Mouse (Mus musculus) right cerebral cortex, postnatal 10 days (tissue): ENCODE data around the gene Olfr598.
"Not testable (repeated sequence)": the region's sequence is repeated elsewhere in the genome, so short reads cannot be mapped to it uniquely, and the experiment has no call there.

Experiments
- DNase-seq, 2 experiments: peaks; one replicate each; pipeline ENCODE4 v3.0.0; 2021; ENCODE audit warnings: low spot score in 2 of 2

The Olfr598 gene

DNA sequence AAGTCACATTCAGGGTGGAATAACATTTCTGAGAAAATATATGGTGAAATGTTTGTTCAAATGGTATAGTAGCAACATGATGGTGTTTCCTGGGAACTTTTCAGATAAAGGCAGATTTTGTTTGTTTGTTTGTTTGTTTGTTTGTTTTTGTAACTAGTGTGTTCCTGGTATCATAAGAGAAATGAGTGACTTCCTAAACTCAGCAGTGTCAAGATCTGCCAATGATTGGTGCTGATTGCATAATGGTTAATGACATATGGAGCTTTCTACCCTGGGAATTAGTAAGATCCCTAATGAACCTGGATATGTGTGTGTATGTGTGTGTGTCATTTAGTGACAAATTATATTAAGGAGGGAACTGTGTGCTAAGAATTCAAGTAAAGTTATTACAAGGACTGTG lies at the start of gene Olfr598:
TSS of gene Olfr598 (plus strand) at position 301 of the 400 bp plus-strand sequence.
- no peak for DNase-seq

DNA sequence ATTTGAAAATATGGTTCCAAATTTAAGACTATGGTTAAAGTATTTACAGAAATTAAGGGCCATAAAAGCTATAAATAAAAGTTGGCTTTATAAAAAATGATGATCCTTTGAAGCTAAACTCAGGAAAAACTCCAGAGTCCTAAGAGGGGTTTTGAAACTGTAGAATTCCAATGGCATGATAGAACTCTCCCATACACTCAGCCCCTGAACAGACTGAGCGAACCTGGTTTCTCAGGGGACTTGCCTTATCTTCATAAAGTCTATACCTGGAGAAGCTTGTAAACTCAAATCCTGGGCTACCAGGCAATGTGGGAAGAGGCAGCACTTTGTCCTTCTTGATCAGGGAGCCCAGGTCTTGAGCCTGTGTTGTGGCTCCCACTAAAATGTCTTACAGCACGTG lies 18.0 kb upstream of the Olfr598 start, which contains the start of gene Olfr596:
TSS of gene Olfr596 (plus strand) at position 301 of the 400 bp plus-strand sequence.
- DNase-seq = not testable (repeated sequence)

DNA sequence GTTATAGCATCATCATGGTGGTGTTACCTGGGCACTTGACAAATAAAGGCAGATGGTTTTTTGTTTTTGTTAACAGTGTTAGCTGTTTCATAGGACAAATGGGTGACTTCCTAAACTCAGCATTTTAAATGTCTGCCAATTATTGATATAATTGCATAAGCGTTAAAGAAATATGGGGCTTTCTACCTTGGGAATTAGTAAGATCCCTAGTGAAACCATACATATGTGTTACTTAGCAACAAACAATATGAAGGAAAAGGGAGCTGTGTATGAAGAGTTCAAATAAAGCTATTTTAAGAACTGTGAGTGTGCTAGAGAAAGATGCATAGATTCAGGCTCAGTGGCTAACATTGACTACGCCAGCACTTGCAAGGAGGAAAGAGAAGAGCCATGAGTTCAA lies 7.4 kb upstream of the Olfr598 start, which contains the start of gene Olfr597:
TSS of gene Olfr597 (plus strand) at position 301 of the 400 bp plus-strand sequence.
- DNase-seq = not testable (repeated sequence)

DNA sequence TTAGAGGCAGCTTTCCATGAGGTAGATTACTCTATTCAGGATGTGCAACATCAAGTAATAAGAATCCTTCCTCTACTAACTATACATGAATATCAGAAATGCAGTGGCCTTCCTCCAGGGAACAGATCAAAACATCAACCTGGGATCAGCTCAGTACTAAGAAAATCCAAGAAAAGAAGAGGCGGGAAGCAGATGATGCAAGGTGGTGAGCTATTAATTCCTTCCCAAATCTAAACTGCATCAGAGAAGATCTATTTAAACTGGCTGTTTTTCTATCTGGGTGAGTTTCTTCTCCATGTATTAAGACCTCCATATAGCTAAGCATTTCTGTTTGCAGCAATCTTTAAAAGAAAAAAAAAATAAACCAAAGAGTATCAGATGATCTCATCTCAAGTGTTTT lies 12.2 kb downstream of the Olfr598 start, which contains the start of gene Olfr599:
TSS of gene Olfr599 (plus strand) at position 301 of the 400 bp plus-strand sequence.
- no peak for DNase-seq

DNA sequence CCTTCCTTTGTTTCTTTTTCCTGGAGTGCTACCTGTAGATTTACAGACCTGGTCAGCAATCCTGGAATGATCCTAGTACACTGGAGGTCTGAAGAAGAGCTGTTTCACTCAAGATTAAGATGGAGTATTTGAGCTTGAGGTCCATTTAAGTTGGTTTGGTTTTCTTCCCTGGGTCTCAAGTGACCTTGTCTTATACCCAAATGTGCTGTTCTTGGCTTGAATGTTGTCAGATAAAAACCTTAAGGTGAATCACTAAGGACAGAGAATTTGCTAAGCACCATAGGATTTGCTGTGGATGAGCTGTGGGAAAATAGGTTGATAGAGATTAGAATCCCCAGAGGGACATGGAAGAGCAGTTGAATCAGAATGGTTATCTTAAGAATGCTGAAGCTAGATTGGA lies 26.2 kb downstream of the Olfr598 start, which contains the start of gene Olfr600:
TSS of gene Olfr600 (minus strand) at position 101 of the 400 bp plus-strand sequence.
- no peak for DNase-seq

DNA sequence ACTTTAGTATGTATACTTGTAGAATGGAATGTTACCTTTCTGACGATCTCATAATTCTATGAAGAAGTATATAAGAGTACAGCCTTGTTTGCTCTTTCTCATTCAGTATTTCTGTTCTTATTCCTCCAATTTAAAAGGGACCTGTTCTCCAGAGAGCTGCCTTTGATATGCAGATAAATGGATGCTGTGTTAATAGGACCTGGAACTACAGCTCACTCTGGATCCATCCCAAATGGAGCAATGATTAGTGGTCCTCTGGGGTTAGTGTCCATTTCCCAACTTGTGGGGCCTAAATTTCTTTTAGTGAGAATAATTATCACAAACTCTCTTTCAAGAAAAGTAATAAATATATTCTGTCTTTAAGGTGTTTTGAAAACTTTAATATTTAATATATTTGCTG lies 39.2 kb downstream of the Olfr598 start, which contains the start of gene Olfr601:
TSS of gene Olfr601 (minus strand) at position 101 of the 400 bp plus-strand sequence.
- no peak for DNase-seq
